8 mouse cellular contexts compared by ENCODE assay signal in genomic region chr1:86358229-86358905, GRCm38 (mm10). TPM values are rescaled to one million over a fixed set of nuclear protein-coding genes. Genes with fewer than 3 reads are reported as not detected.
DNase-seq lines count a peak whose midpoint lies in the region; ATAC-seq and TF ChIP-seq lines count a peak whose summit lies in the region.

No protein-coding gene starts in this region.

- no peaks in the 10 kb centered on the region for H3K27me3 ChIP-seq in liver, adult 2 months (ENCODE audit: control insufficient read depth, insufficient read depth, low read length)
- no peaks in the 10 kb centered on the region for H3K27me3 ChIP-seq in embryonic facial prominence, embryonic 15.5 days
- no peaks in the 10 kb centered on the region for H3K27me3 ChIP-seq in intestine, embryonic 15.5 days (replicated peaks)
- no peaks in the 10 kb centered on the region for H3K27me3 ChIP-seq in neural tube, embryonic 12.5 days (replicated peaks)

- H3K79me2 ChIP-seq in liver, adult 2 months (ENCODE audit: control insufficient read depth, insufficient read depth, low read length): peaks cover 4% of the 10 kb centered on the region; the same call in 1 of the 2 replicates

- peak overlapping the region; percentile 78 for H3K4me3 ChIP-seq in liver, adult 2 months (ENCODE audit: insufficient read depth, low read depth, low read length)
- H3K4me3 ChIP-seq in embryonic facial prominence, embryonic 15.5 days (replicated peaks): peak overlapping the region; percentile 97
- peak overlapping the region; percentile 68 for H3K4me3 ChIP-seq in intestine, embryonic 15.5 days (replicated peaks)
- peak overlapping the region; percentile 84 for H3K4me3 ChIP-seq in neural tube, embryonic 12.5 days

- DNase-seq in liver, adult 2 months (ENCODE audit: extremely low read depth, low read depth, low spot score): no peak
- DNase-seq in liver: no peak
- DNase-seq in layer of hippocampus, postnatal 14 days (ENCODE audit: low spot score in 2 of 2): no peak
- no peak for DNase-seq in layer of hippocampus, adult 18-20 months (ENCODE audit: low spot score in 2 of 2)
- no peak for DNase-seq in right cerebral cortex, postnatal 10 days (ENCODE audit: low spot score in 2 of 2)

- no peaks in the 10 kb centered on the region for H3K9me3 ChIP-seq in embryonic facial prominence, embryonic 15.5 days (replicated peaks)
- no peaks in the 10 kb centered on the region for H3K9me3 ChIP-seq in intestine, embryonic 15.5 days
- H3K9me3 ChIP-seq in neural tube, embryonic 12.5 days: no peaks in the 10 kb centered on the region

- peak overlapping the region; percentile 81 for H3K27ac ChIP-seq in liver, adult 2 months (replicated peaks; ENCODE audit: insufficient read depth, low read depth, low read length)
- H3K27ac ChIP-seq in embryonic facial prominence, embryonic 15.5 days (replicated peaks): peak overlapping the region; percentile 100
- peak overlapping the region; percentile 97 for H3K27ac ChIP-seq in intestine, embryonic 15.5 days
- peak overlapping the region; percentile 95; the same call in 1 of the 2 replicates for H3K27ac ChIP-seq in neural tube, embryonic 12.5 days

- peak; percentile 40 for ATAC-seq in embryonic facial prominence, embryonic 15.5 days (ENCODE audit: insufficient number of reproducible peaks, low FRiP score, low TSS enrichment, low read depth)
- no peak; the same call in 1 of the 2 replicates for ATAC-seq in intestine, embryonic 15.5 days
- ATAC-seq in neural tube, embryonic 12.5 days (ENCODE audit: low FRiP score, low read depth): no peak

- 1% methylated on average over 41 of the region's 41 CpGs for WGBS in liver, adult 2 months
- WGBS in embryonic facial prominence, embryonic 15.5 days: under 1% methylated on average over 41 of the region's 41 CpGs
- WGBS in intestine, embryonic 15.5 days: under 1% methylated on average over 41 of the region's 41 CpGs
- WGBS in neural tube, embryonic 12.5 days: under 1% methylated on average over 41 of the region's 41 CpGs

- peaks cover 10% of the 10 kb centered on the region for H3K4me1 ChIP-seq in liver, adult 2 months (ENCODE audit: control insufficient read depth, insufficient read depth, low read length)
- peaks cover 14% of the 10 kb centered on the region for H3K4me1 ChIP-seq in embryonic facial prominence, embryonic 15.5 days
- peaks cover 16% of the 10 kb centered on the region for H3K4me1 ChIP-seq in intestine, embryonic 15.5 days (replicated peaks)
- peaks cover 18% of the 10 kb centered on the region for H3K4me1 ChIP-seq in neural tube, embryonic 12.5 days

- peak overlapping the region; percentile 89 for H3K4me2 ChIP-seq in embryonic facial prominence, embryonic 15.5 days (replicated peaks)
- H3K4me2 ChIP-seq in intestine, embryonic 15.5 days (replicated peaks): peak overlapping the region; percentile 68
- H3K4me2 ChIP-seq in neural tube, embryonic 12.5 days (replicated peaks): peak overlapping the region; percentile 90

- peak overlapping the region; percentile 92 for H3K9ac ChIP-seq in liver, adult 2 months (ENCODE audit: low read depth, low read length)
- peak overlapping the region; percentile 96 for H3K9ac ChIP-seq in embryonic facial prominence, embryonic 15.5 days
- peak overlapping the region; percentile 84 for H3K9ac ChIP-seq in intestine, embryonic 15.5 days
- H3K9ac ChIP-seq in neural tube, embryonic 12.5 days: peak overlapping the region; percentile 86

- H3K36me3 ChIP-seq in liver, adult 2 months (ENCODE audit: control insufficient read depth, insufficient read depth, low read length): peaks cover 39% of the 10 kb centered on the region
- peaks cover 41% of the 10 kb centered on the region for H3K36me3 ChIP-seq in embryonic facial prominence, embryonic 15.5 days
- peaks cover 18% of the 10 kb centered on the region for H3K36me3 ChIP-seq in intestine, embryonic 15.5 days
- peaks cover 42% of the 10 kb centered on the region for H3K36me3 ChIP-seq in neural tube, embryonic 12.5 days

- TF ChIP-seq CTCF in liver, adult 2 months (IDR thresholded peaks at IDR 0.05; ENCODE audit: low read depth, low read length): no peak

- no peak for TF ChIP-seq POLR2A in liver, adult 2 months (IDR thresholded peaks at IDR 0.05; ENCODE audit: extremely low read depth, insufficient read depth, low read length)

RNA-seq across cellular contexts. Expression of gene Ncl, which starts 0.8 kb away (rescaled TPM):
- total RNA-seq in liver, adult 2 months (2014; rRNA removed): 19.7 and 24.3 TPM in 2 replicates
- 4.1 and 4.6 TPM in 2 replicates for polyA plus RNA-seq in liver, adult 2 months (2012; rRNA removed)
- polyA plus RNA-seq in embryonic facial prominence, embryonic 15.5 days (2015; fragmentation: Nextera tagmentation; extraction: Ambion mirVana): 362 and 366 TPM in 2 replicates
- polyA plus RNA-seq in intestine, embryonic 15.5 days (2015; fragmentation: Nextera tagmentation; extraction: Ambion mirVana): 424 and 451 TPM in 2 replicates
- 306 and 360 TPM in 2 replicates for polyA plus RNA-seq in neural tube, embryonic 12.5 days (2016; fragmentation: Nextera tagmentation; extraction: Ambion mirVana)
- 100 to 1,000 TPM; 156 to 157 TPM for total RNA-seq in layer of hippocampus, postnatal 14 days (2021)
- 100 to 1,000 TPM; 139 to 140 TPM for total RNA-seq in layer of hippocampus, adult 18-20 months (2021)

RNA-seq across cellular contexts. Expression of gene B3gnt7, which starts 55.7 kb away (rescaled TPM):
- not detected in 2 replicates for total RNA-seq in liver, adult 2 months (2014; rRNA removed)
- polyA plus RNA-seq in liver, adult 2 months (2012; rRNA removed): 0.19 and 0.31 TPM in 2 replicates
- 4.4 and 5.5 TPM in 2 replicates for polyA plus RNA-seq in embryonic facial prominence, embryonic 15.5 days (2015; fragmentation: Nextera tagmentation; extraction: Ambion mirVana)
- polyA plus RNA-seq in intestine, embryonic 15.5 days (2015; fragmentation: Nextera tagmentation; extraction: Ambion mirVana): 6.6 and 7.2 TPM in 2 replicates
- polyA plus RNA-seq in neural tube, embryonic 12.5 days (2016; fragmentation: Nextera tagmentation; extraction: Ambion mirVana): 2.4 and 3.1 TPM in 2 replicates
- 1 to 10 TPM; 2.4 to 2.6 TPM for total RNA-seq in layer of hippocampus, postnatal 14 days (2021)
- total RNA-seq in layer of hippocampus, adult 18-20 months (2021): under 1 TPM; 0.76 to 0.89 TPM

Comparison
In these comparisons a context has a peak if more than half of its experiments do, and no peak if none do; other contexts are left out.
1. RNA of gene Ncl, which starts 0.8 kb away (polyA plus RNA-seq): 424 to 451 TPM in intestine, embryonic 15.5 days, 362 to 366 TPM in embryonic facial prominence, embryonic 15.5 days and 306 to 360 TPM in neural tube, embryonic 12.5 days; 4.1 to 4.6 TPM in liver, adult 2 months; every median in the first group is over 10 times any median in the second.
2. Peak in every context shown above with its lines, with median percentiles within 50 percentile points of each other: H3K27ac ChIP-seq, H3K4me3 ChIP-seq, H3K9ac ChIP-seq and H3K4me2 ChIP-seq.